16 mouse cellular contexts compared by ENCODE assay signal in genomic region chr7:94798101-94798500, GRCm38 (mm10).
DNase-seq lines count a peak whose midpoint lies in the region; ATAC-seq lines count a peak whose summit lies in the region.
"Had no signal": no experiment of that assay in that cellular context is flagged by ENCODE, and none has a peak within 500 bp of the region (broad histone marks: within the 10 kb centered on the region; RNA-seq: fewer than 3 reads in every experiment).

No protein-coding gene starts in this region.

- no peak for ATAC-seq in embryonic facial prominence, embryonic 14.5 days (ENCODE audit: low read depth)
- ATAC-seq in hindbrain, embryonic 11.5 days (ENCODE audit: low FRiP score) = peak; percentile 75
- peak; percentile 89 for ATAC-seq in midbrain, embryonic 15.5 days (replicated peaks)
- no peak for ATAC-seq in forebrain, embryonic 15.5 days (replicated peaks)

- DNase-seq in embryonic facial prominence, embryonic 14.5 days (ENCODE audit: low spot score) = peak; percentile 17
- no peak for DNase-seq in embryonic facial prominence, embryonic 10.5 days (ENCODE audit: low spot score)
- DNase-seq in hindbrain, embryonic 11.5 days (ENCODE audit: low spot score) = peak; percentile 24
- no peak for DNase-seq in hindbrain, embryonic 10.5 days (ENCODE audit: low spot score)
- peak; percentile 13 for DNase-seq in embryo, embryonic 11.5 days (ENCODE audit: low read depth, low spot score)
- DNase-seq in urinary bladder, postnatal 25 days (ENCODE audit: low spot score) = no peak
- DNase-seq: cerebellum, adult 8-10 months; kidney, adult 9 months; liver; right cerebral cortex, adult 18-20 months had no signal

- 61% methylated on average over 9 of the region's 9 CpGs for WGBS in embryonic facial prominence, embryonic 14.5 days
- WGBS in embryonic facial prominence, embryonic 10.5 days = 74% methylated on average over 9 of the region's 9 CpGs
- WGBS in hindbrain, embryonic 11.5 days = 54% methylated on average over 9 of the region's 9 CpGs
- 73% methylated on average over 9 of the region's 9 CpGs for WGBS in hindbrain, embryonic 10.5 days
- WGBS in midbrain, embryonic 15.5 days = 35% methylated on average over 9 of the region's 9 CpGs
- 73% methylated on average over 9 of the region's 9 CpGs for WGBS in forebrain, embryonic 15.5 days

- no peaks in the 10 kb centered on the region for H3K9me3 ChIP-seq in embryonic facial prominence, embryonic 14.5 days (ENCODE audit: control insufficient read depth, low read length)
- H3K9me3 ChIP-seq in embryonic facial prominence, embryonic 10.5 days = no peaks in the 10 kb centered on the region
- no peaks in the 10 kb centered on the region for H3K9me3 ChIP-seq in hindbrain, embryonic 11.5 days (ENCODE audit: control insufficient read depth, low read length)
- H3K9me3 ChIP-seq in hindbrain, embryonic 10.5 days = no peaks in the 10 kb centered on the region
- H3K9me3 ChIP-seq in midbrain, embryonic 15.5 days = no peaks in the 10 kb centered on the region
- no peaks in the 10 kb centered on the region for H3K9me3 ChIP-seq in forebrain, embryonic 15.5 days
- H3K9me3 ChIP-seq: embryonic facial prominence, embryonic 15.5 days; forebrain, embryonic 12.5 days; lung, embryonic 15.5 days; neural tube, embryonic 15.5 days had no signal

- no peak overlapping the region for H3K27ac ChIP-seq in embryonic facial prominence, embryonic 14.5 days (replicated peaks; ENCODE audit: low read depth, low read length)
- H3K27ac ChIP-seq in embryonic facial prominence, embryonic 10.5 days (replicated peaks) = no peak overlapping the region
- H3K27ac ChIP-seq in hindbrain, embryonic 11.5 days (ENCODE audit: low read depth, low read length) = no peak overlapping the region
- H3K27ac ChIP-seq in hindbrain, embryonic 10.5 days = no peak overlapping the region
- 0 out of 2 replicates have a peak overlapping the region, but pooled peaks have one; percentile 52 for H3K27ac ChIP-seq in midbrain, embryonic 15.5 days
- H3K27ac ChIP-seq in forebrain, embryonic 15.5 days (replicated peaks) = no peak overlapping the region
- H3K27ac ChIP-seq: embryonic facial prominence, embryonic 15.5 days; forebrain, embryonic 12.5 days; lung, embryonic 15.5 days; neural tube, embryonic 15.5 days had no signal

- no peak overlapping the region for H3K9ac ChIP-seq in embryonic facial prominence, embryonic 14.5 days (ENCODE audit: low read depth, low read length)
- H3K9ac ChIP-seq in hindbrain, embryonic 11.5 days (ENCODE audit: low read depth, low read length) = no peak overlapping the region
- no peak overlapping the region for H3K9ac ChIP-seq in midbrain, embryonic 15.5 days
- no peak overlapping the region for H3K9ac ChIP-seq in forebrain, embryonic 15.5 days (replicated peaks)
- H3K9ac ChIP-seq: embryonic facial prominence, embryonic 15.5 days; forebrain, embryonic 12.5 days; lung, embryonic 15.5 days; neural tube, embryonic 15.5 days had no signal

- H3K4me1 ChIP-seq in embryonic facial prominence, embryonic 14.5 days (ENCODE audit: control insufficient read depth, insufficient read depth, low read length) = no peaks in the 10 kb centered on the region
- no peaks in the 10 kb centered on the region for H3K4me1 ChIP-seq in embryonic facial prominence, embryonic 10.5 days
- no peaks in the 10 kb centered on the region for H3K4me1 ChIP-seq in hindbrain, embryonic 11.5 days (replicated peaks; ENCODE audit: control insufficient read depth, insufficient read depth, low read length)
- no peaks in the 10 kb centered on the region for H3K4me1 ChIP-seq in hindbrain, embryonic 10.5 days (replicated peaks)
- peaks cover 3% of the 10 kb centered on the region; the same call in 1 of the 2 replicates for H3K4me1 ChIP-seq in midbrain, embryonic 15.5 days
- H3K4me1 ChIP-seq in forebrain, embryonic 15.5 days = no peaks in the 10 kb centered on the region
- H3K4me1 ChIP-seq: embryonic facial prominence, embryonic 15.5 days; forebrain, embryonic 12.5 days; lung, embryonic 15.5 days; neural tube, embryonic 15.5 days had no signal

- H3K27me3 ChIP-seq in embryonic facial prominence, embryonic 14.5 days (replicated peaks; ENCODE audit: control insufficient read depth, insufficient read depth, low read length) = no peaks in the 10 kb centered on the region
- no peaks in the 10 kb centered on the region for H3K27me3 ChIP-seq in embryonic facial prominence, embryonic 10.5 days (replicated peaks; ENCODE audit: low read depth, poor library complexity, severe bottlenecking)
- H3K27me3 ChIP-seq in hindbrain, embryonic 11.5 days (ENCODE audit: control insufficient read depth, insufficient read depth, low read length) = no peaks in the 10 kb centered on the region
- no peaks in the 10 kb centered on the region for H3K27me3 ChIP-seq in hindbrain, embryonic 10.5 days (ENCODE audit: insufficient read depth, poor library complexity, severe bottlenecking)
- H3K27me3 ChIP-seq in midbrain, embryonic 15.5 days (replicated peaks) = no peaks in the 10 kb centered on the region
- H3K27me3 ChIP-seq in forebrain, embryonic 15.5 days = no peaks in the 10 kb centered on the region
- H3K27me3 ChIP-seq: embryonic facial prominence, embryonic 15.5 days; forebrain, embryonic 12.5 days; lung, embryonic 15.5 days; neural tube, embryonic 15.5 days had no signal

- H3K36me3 ChIP-seq in embryonic facial prominence, embryonic 14.5 days (ENCODE audit: control insufficient read depth, insufficient read depth, low read length) = no peaks in the 10 kb centered on the region
- no peaks in the 10 kb centered on the region for H3K36me3 ChIP-seq in embryonic facial prominence, embryonic 10.5 days (replicated peaks)
- no peaks in the 10 kb centered on the region for H3K36me3 ChIP-seq in hindbrain, embryonic 11.5 days (ENCODE audit: control insufficient read depth, insufficient read depth, low read length)
- H3K36me3 ChIP-seq in hindbrain, embryonic 10.5 days = no peaks in the 10 kb centered on the region
- no peaks in the 10 kb centered on the region for H3K36me3 ChIP-seq in midbrain, embryonic 15.5 days (replicated peaks)
- H3K36me3 ChIP-seq in forebrain, embryonic 15.5 days = no peaks in the 10 kb centered on the region
- H3K36me3 ChIP-seq: embryonic facial prominence, embryonic 15.5 days; forebrain, embryonic 12.5 days; lung, embryonic 15.5 days; neural tube, embryonic 15.5 days had no signal

- H3K4me3 ChIP-seq in embryonic facial prominence, embryonic 14.5 days (ENCODE audit: low read depth, low read length) = no peak overlapping the region
- no peak overlapping the region for H3K4me3 ChIP-seq in embryonic facial prominence, embryonic 10.5 days
- no peak overlapping the region for H3K4me3 ChIP-seq in hindbrain, embryonic 11.5 days (ENCODE audit: low read depth, low read length)
- H3K4me3 ChIP-seq in hindbrain, embryonic 10.5 days = no peak overlapping the region
- H3K4me3 ChIP-seq in midbrain, embryonic 15.5 days = no peak overlapping the region
- no peak overlapping the region for H3K4me3 ChIP-seq in forebrain, embryonic 15.5 days
- H3K4me3 ChIP-seq: embryonic facial prominence, embryonic 15.5 days; forebrain, embryonic 12.5 days; lung, embryonic 15.5 days; neural tube, embryonic 15.5 days had no signal

- H3K4me2 ChIP-seq in embryonic facial prominence, embryonic 14.5 days (ENCODE audit: low read depth, low read length) = no peak overlapping the region
- no peak overlapping the region for H3K4me2 ChIP-seq in hindbrain, embryonic 11.5 days (replicated peaks; ENCODE audit: low read depth, low read length)
- H3K4me2 ChIP-seq in midbrain, embryonic 15.5 days = 0 out of 2 replicates have a peak overlapping the region, but pooled peaks have one; percentile 1
- no peak overlapping the region for H3K4me2 ChIP-seq in forebrain, embryonic 15.5 days (replicated peaks)
- H3K4me2 ChIP-seq: embryonic facial prominence, embryonic 15.5 days; forebrain, embryonic 12.5 days; lung, embryonic 15.5 days; neural tube, embryonic 15.5 days had no signal

Comparison
In these comparisons a context has a peak if more than half of its experiments do, and no peak if none do; other contexts are left out.
1. DNase-seq: peak in embryonic facial prominence, embryonic 14.5 days (single experiment), hindbrain, embryonic 11.5 days (single experiment) and embryo, embryonic 11.5 days (single experiment); none in embryonic facial prominence, embryonic 10.5 days (single experiment), hindbrain, embryonic 10.5 days (single experiment) and urinary bladder, postnatal 25 days (single experiment).
2. ATAC-seq: peak in hindbrain, embryonic 11.5 days (single experiment) and midbrain, embryonic 15.5 days (single experiment); none in embryonic facial prominence, embryonic 14.5 days (single experiment) and forebrain, embryonic 15.5 days (single experiment).